ENCODE assay signal across 9 mouse cellular contexts in genomic region chr7:49456148-49456547, GRCm38 (mm10).
DNase-seq lines count a peak whose midpoint lies in the region; ATAC-seq lines count a peak whose summit lies in the region.
"Had no signal": no experiment of that assay in that cellular context is flagged by ENCODE, and none has a peak within 500 bp of the region (broad histone marks: within the 10 kb centered on the region; RNA-seq: fewer than 3 reads in every experiment).

No protein-coding gene starts in this region.

- DNase-seq in gastrocnemius, adult 18-20 months (ENCODE audit: low spot score), result peak; percentile 18
- no peak for DNase-seq in gastrocnemius, postnatal 25 days
- DNase-seq in right cerebral cortex, postnatal 10 days (ENCODE audit: low spot score in 2 of 2), result peak; percentile 64 to 71
- no peak for DNase-seq in right cerebral cortex, postnatal 36 days (ENCODE audit: low spot score in 2 of 2)
- peak; percentile 43 for DNase-seq in cerebellum, adult 9-10 months
- DNase-seq in induced T-regulatory cell, adult 2 months (ENCODE audit: low read depth), result peak; percentile 65
- DNase-seq in thymus, postnatal 10 days (ENCODE audit: low spot score in 2 of 2), result peak; percentile 23 to 76

- no peak overlapping the region for H3K4me3 ChIP-seq in midbrain, embryonic 15.5 days
- H3K4me3 ChIP-seq: myocyte had no signal

- 0 out of 2 replicates have a peak, but pooled peaks have one; percentile 21 for ATAC-seq in midbrain, embryonic 15.5 days (replicated peaks)

- H3K36me3 ChIP-seq in midbrain, embryonic 15.5 days (replicated peaks), result 0 out of 2 replicates have a peak, but pooled peaks cover 5% of the 10 kb centered on the region

- WGBS in midbrain, embryonic 15.5 days, result 59% methylated on average over 2 of the region's 2 CpGs

- H3K4me1 ChIP-seq in midbrain, embryonic 15.5 days, result peaks cover 6% of the 10 kb centered on the region; the same call in 1 of the 2 replicates

- no peaks in the 10 kb centered on the region for H3K9me3 ChIP-seq in midbrain, embryonic 15.5 days

- H3K27me3 ChIP-seq in midbrain, embryonic 15.5 days (replicated peaks), result no peaks in the 10 kb centered on the region

- H3K9ac ChIP-seq in midbrain, embryonic 15.5 days, result no peak overlapping the region

- H3K27ac ChIP-seq in midbrain, embryonic 15.5 days, result no peak overlapping the region

- H3K4me2 ChIP-seq in midbrain, embryonic 15.5 days, result no peak overlapping the region

Comparison
In these comparisons a context has a peak if more than half of its experiments do, and no peak if none do; other contexts are left out.
1. DNase-seq: peak in gastrocnemius, adult 18-20 months (single experiment), right cerebral cortex, postnatal 10 days (2 of 2), cerebellum, adult 9-10 months (single experiment), induced T-regulatory cell, adult 2 months (single experiment) and thymus, postnatal 10 days (2 of 2); none in gastrocnemius, postnatal 25 days (single experiment) and right cerebral cortex, postnatal 36 days (0 of 2).